Mouse (Mus musculus) G1E (cell line): ENCODE data around the gene Pyroxd2. TPM values are rescaled to one million over a fixed set of nuclear protein-coding genes. Genes with fewer than 3 reads are reported as not detected.

Experiments used
- ATAC-seq: 2 replicates; pipeline ENCODE4 v1.8.0; 2016; ENCODE audit warnings: mild to moderate bottlenecking; ENCODE audit not compliant: insufficient number of reproducible peaks, poor library complexity, low FRiP score, severe bottlenecking; ENCODE audit errors: extremely low read depth
- DNase-seq: peaks from one replicate; pipeline ENCODE4 v3.0.0; 2012; ENCODE audit warnings: low spot score
- H3K27me3 ChIP-seq: 2 replicates; pipeline ENCODE4 v1.6.1; 2012; ENCODE audit warnings: mild to moderate bottlenecking, low read length, inconsistent platforms; ENCODE audit not compliant: insufficient read depth
- H3K36me3 ChIP-seq: replicated peaks from 2 replicates; pipeline ENCODE3; 2012; ENCODE audit warnings: mild to moderate bottlenecking, inconsistent platforms
- H3K4me1 ChIP-seq: 2 replicates; pipeline ENCODE4 v1.6.1; 2012; ENCODE audit warnings: low read depth, low read length, inconsistent platforms, mixed read lengths; ENCODE audit not compliant: insufficient read depth
- H3K4me3 ChIP-seq: 2 replicates; pipeline ENCODE4 v1.5.1; 2012; ENCODE audit warnings: low read depth, mild to moderate bottlenecking, inconsistent platforms, low read length, moderate library complexity, mixed read lengths
- H3K9me3 ChIP-seq: replicated peaks from 2 replicates; pipeline ENCODE4 v1.6.1; 2012; ENCODE audit warnings: inconsistent platforms
- CTCF ChIP-seq: IDR thresholded peaks from 2 replicates; pipeline ENCODE4 v1.5.1; 2012; ENCODE audit warnings: low read depth, low read length, inconsistent platforms, mixed read lengths
- GATA1 ChIP-seq: IDR thresholded peaks from 2 replicates; pipeline ENCODE4 v1.6.1; 2012; ENCODE audit warnings: borderline replicate concordance, low read length, inconsistent platforms, mixed read lengths
- GATA2 ChIP-seq: IDR thresholded peaks from 2 replicates; pipeline ENCODE4 v1.6.1; 2012; ENCODE audit warnings: low read depth, low read length, inconsistent platforms, borderline replicate concordance
- POLR2AphosphoS5 ChIP-seq: IDR thresholded peaks from 2 replicates; pipeline ENCODE4 v1.6.1; 2012; ENCODE audit warnings: low read depth, low read length, inconsistent platforms; ENCODE audit not compliant: insufficient replicate concordance
- TAL1 ChIP-seq: conservative IDR thresholded peaks from 2 replicates; pipeline ENCODE4 v1.6.1; 2012; ENCODE audit warnings: low read depth, low read length, inconsistent platforms, mixed read lengths
- polyA plus RNA-seq: library from polyadenylated mRNA; stranded (reverse); fragments of >175 nt; gene quantifications from 2 replicates; pipeline ENCODE4 v1.2.3, GENCODE M21; 2012
- total RNA-seq, 2 experiments: library from RNA; stranded (forward) in 1 of 2; stranded (reverse) in 1 of 2; fragments of 200-1000 nt in 1 of 2; fragments of >200 nt in 1 of 2; fragmentation: Nextera tagmentation in 1 of 2; gene quantifications; 2 replicates each; pipeline ENCODE4 v1.2.3; 2014 to 2017

The Pyroxd2 gene
- total and polyA plus RNA-seq, 3 experiments: 7.6 to 29.8 (median 8.1) TPM

- Histone ChIP-seq H3K9me3 (no peaks in the 10 kb centered on the region), H3K4me3 (no peak overlapping the region)
- ATAC-seq: no peak
Observed at GRCm38 (mm10) chr19:42678191-42678590, 74.4 kb downstream of the Pyroxd2 start.

DNA sequence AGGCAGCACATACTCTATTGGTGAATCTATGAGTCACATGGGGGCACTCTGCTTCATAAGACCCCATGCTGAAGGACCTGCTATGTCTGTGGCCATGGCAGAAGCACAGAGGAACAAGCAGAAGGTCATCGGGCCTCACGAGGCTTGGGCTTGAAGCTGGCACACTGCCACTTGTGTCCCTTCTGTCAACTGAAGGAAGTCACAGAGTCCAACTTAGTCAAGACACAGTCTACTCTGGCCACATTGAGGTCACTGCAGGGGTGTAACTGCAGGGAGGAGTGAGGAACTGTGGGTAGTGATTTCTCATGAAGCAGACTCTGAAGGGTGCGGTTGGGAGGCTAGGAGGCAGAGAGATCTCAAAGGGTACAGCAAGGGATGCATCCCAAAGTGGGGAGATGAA, 75.1 kb downstream of the Pyroxd2 start:
- no peaks in the 10 kb centered on the region for H3K4me1 ChIP-seq
- peaks cover 8% of the 10 kb centered on the region; the same call in 1 of the 2 replicates for H3K27me3 ChIP-seq
- H3K4me3 ChIP-seq: no peak overlapping the region
- no peak for ATAC-seq
- H3K9me3 ChIP-seq: no peaks in the 10 kb centered on the region
- H3K36me3 ChIP-seq: no peaks in the 10 kb centered on the region
- no peak for DNase-seq
- no peak for TF ChIP-seq GATA2
- no peak for TF ChIP-seq GATA1
- no peak for TF ChIP-seq TAL1
- no peak for TF ChIP-seq POLR2AphosphoS5
- no peak for TF ChIP-seq CTCF

More at GRCm38 (mm10) chr19:42678191-42678590, 74.4 kb downstream of the Pyroxd2 start:
- no peak for DNase-seq
- Histone ChIP-seq H3K36me3 (no peaks in the 10 kb centered on the region), H3K27me3 (peaks cover 7% of the 10 kb centered on the region; the same call in 1 of the 2 replicates), H3K4me1 (no peaks in the 10 kb centered on the region)
- TF ChIP-seq GATA2 (no peak), POLR2AphosphoS5 (no peak), TAL1 (no peak), CTCF (no peak), GATA1 (no peak)

DNA sequence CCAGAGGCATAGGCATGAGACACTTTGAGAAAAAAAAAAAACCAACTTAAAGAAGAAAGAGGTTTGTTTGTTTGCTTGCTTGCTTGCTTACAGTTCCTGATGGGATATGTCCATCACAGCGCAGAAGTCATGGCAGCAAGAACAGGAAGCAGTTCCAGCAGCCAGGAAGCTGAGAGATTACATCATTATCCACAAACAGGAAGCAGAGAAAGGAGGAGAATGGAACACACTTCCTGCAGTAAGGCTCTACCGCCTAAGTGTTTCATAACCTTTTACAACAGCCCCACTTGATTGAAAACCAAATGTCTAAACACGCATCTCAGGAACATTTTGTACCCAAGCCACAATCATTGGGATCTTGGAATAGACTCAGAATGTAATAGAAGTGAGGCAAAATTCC, 75.6 kb downstream of the Pyroxd2 start:
- Histone ChIP-seq H3K9me3 (no peaks in the 10 kb centered on the region), H3K36me3 (no peaks in the 10 kb centered on the region), H3K4me1 (no peaks in the 10 kb centered on the region), H3K27me3 (peaks cover 10% of the 10 kb centered on the region; the same call in 1 of the 2 replicates), H3K4me3 (no peak overlapping the region)
- DNase-seq (no peak), ATAC-seq (no peak)
- no peak for TF ChIP-seq GATA2
- TF ChIP-seq POLR2AphosphoS5: no peak
- no peak for TF ChIP-seq GATA1
- no peak for TF ChIP-seq TAL1
- no peak for TF ChIP-seq CTCF

Other genes starting within 250 kb of the Pyroxd2 start
- 27.0 and 46.5 TPM in 2 replicates for gene R3hcc1l, start 234.0 kb downstream of the Pyroxd2 start, total RNA-seq (2014; fragmentation: Nextera tagmentation)
- 26.9 and 32.3 TPM in 2 replicates for gene R3hcc1l, start 234.0 kb downstream of the Pyroxd2 start, total RNA-seq (2017)
- gene R3hcc1l, start 234.0 kb downstream of the Pyroxd2 start, polyA plus RNA-seq: 1.3 and 1.7 TPM in 2 replicates
- not detected in 2 replicates for gene Loxl4, start 140.0 kb downstream of the Pyroxd2 start, total RNA-seq (2014; fragmentation: Nextera tagmentation)
- gene Loxl4, start 140.0 kb downstream of the Pyroxd2 start, total RNA-seq (2017): not detected in 2 replicates
- gene Loxl4, start 140.0 kb downstream of the Pyroxd2 start, polyA plus RNA-seq: not detected in 2 replicates
- gene Hps1, start 27.2 kb upstream of the Pyroxd2 start, total RNA-seq (2014; fragmentation: Nextera tagmentation): 11.1 and 13.0 TPM in 2 replicates
- 22.4 and 24.6 TPM in 2 replicates for gene Hps1, start 27.2 kb upstream of the Pyroxd2 start, total RNA-seq (2017)
- gene Hps1, start 27.2 kb upstream of the Pyroxd2 start, polyA plus RNA-seq: 55.2 and 65.1 TPM in 2 replicates